Mouse (Mus musculus) ES-Bruce4 (cell line): ENCODE results near the gene Ryr3.

Experiments
- CTCF ChIP-seq: IDR thresholded peaks from one replicate; pipeline ENCODE4 v1.8.1; 2011; ENCODE audit warnings: low read depth, low read length
- EP300 ChIP-seq: IDR thresholded peaks from 2 replicates; pipeline ENCODE4 v1.6.1; 2011; ENCODE audit warnings: low read depth, low read length; ENCODE audit not compliant: insufficient read depth
- POLR2A ChIP-seq: IDR thresholded peaks from one replicate; pipeline ENCODE4 v1.8.1; 2011; ENCODE audit warnings: low read length; ENCODE audit not compliant: insufficient read depth

DNA sequence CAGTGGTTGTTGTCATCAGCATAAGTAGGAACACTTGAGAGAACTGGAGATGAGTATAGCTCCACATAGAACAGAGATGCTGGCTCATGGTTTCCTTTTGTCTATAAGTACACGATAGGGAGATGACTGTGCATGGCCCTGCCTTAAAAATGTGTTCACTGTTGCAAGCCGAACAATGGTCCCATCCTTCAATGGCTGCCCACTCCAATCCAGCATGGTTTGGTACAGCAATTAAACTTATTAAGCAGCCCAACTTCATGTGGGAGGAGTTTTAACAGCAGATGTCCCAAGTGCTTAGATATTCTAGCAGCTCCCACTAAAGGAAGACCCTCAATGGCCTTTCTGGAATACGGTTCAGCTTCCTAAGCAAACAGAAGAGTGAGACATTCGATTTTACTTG is 456.2 kb downstream of the Ryr3 start:
- TF ChIP-seq CTCF (no peak), EP300 (no peak), POLR2A (no peak)
